Mouse (Mus musculus) heart, embryonic 16.5 days (tissue): ENCODE results near the gene Ppfibp1. TPM values are rescaled to one million over a fixed set of nuclear protein-coding genes. Genes with fewer than 3 reads are reported as not detected.

Source experiments
- ATAC-seq: fragments of 200-750 bp; cut with Nextera tagmentation; replicated peaks from 2 replicates; pipeline ENCODE4 v1.8.0; 2017; ENCODE audit warnings: moderate number of reproducible peaks; ENCODE audit not compliant: insufficient read depth, low FRiP score; ENCODE audit errors: extremely low read depth
- H3K27ac ChIP-seq: fragments of 300-500 bp; sonication (generic); 2 replicates; pipeline ENCODE4 v1.5.1; 2014; ENCODE audit warnings: mild to moderate bottlenecking, low read length, control low read depth, moderate library complexity
- H3K27me3 ChIP-seq: fragments of 300-500 bp; sonication (generic); 2 replicates; pipeline ENCODE4 v1.6.1; 2014; ENCODE audit warnings: low read length, mixed read lengths; ENCODE audit not compliant: control insufficient read depth, insufficient read depth
- H3K36me3 ChIP-seq: fragments of 300-500 bp; sonication (generic); 2 replicates; pipeline ENCODE4 v1.6.1; 2014; ENCODE audit not compliant: control insufficient read depth, insufficient read depth
- H3K4me1 ChIP-seq: fragments of 300-500 bp; sonication (generic); 2 replicates; pipeline ENCODE4 v1.6.1; 2014; ENCODE audit warnings: low read length, mixed read lengths; ENCODE audit not compliant: control insufficient read depth, insufficient read depth
- H3K4me2 ChIP-seq: fragments of 300-500 bp; sonication (generic); 2 replicates; pipeline ENCODE4 v1.6.1; 2014; ENCODE audit warnings: low read depth, mild to moderate bottlenecking, control low read depth, low read length
- H3K4me3 ChIP-seq: fragments of 300-500 bp; sonication (generic); 2 replicates; pipeline ENCODE4 v1.5.1; 2014; ENCODE audit warnings: mild to moderate bottlenecking, control low read depth, low read length
- H3K9ac ChIP-seq: fragments of 300-500 bp; sonication (generic); 2 replicates; pipeline ENCODE4 v1.6.1; 2014; ENCODE audit warnings: low read length, control low read depth
- H3K9me3 ChIP-seq: fragments of 300-500 bp; sonication (generic); replicated peaks from 2 replicates; pipeline ENCODE4 v1.6.1; 2016; ENCODE audit warnings: low read length; ENCODE audit not compliant: control insufficient read depth
- WGBS: fragments of 180-500 bp; shearing (Covaris S2); extraction: QIAGEN DNeasy Blood & Tissue Kit; methylation state at CpG from one replicate; pipeline ENCODE4 v1.1.7; 2014; 5-methylcytosine and 5-hydroxymethylcytosine counted together
- polyA plus RNA-seq: library from polyadenylated mRNA; unstranded; fragments of >200 nt; fragmentation: Nextera tagmentation; extraction: Ambion mirVana; gene quantifications from 2 replicates; pipeline ENCODE4 v1.2.1, GENCODE M21; 2015

The Ppfibp1 gene
- polyA plus RNA-seq, 1 experiment from 2014 or later: 49.8 TPM

DNA sequence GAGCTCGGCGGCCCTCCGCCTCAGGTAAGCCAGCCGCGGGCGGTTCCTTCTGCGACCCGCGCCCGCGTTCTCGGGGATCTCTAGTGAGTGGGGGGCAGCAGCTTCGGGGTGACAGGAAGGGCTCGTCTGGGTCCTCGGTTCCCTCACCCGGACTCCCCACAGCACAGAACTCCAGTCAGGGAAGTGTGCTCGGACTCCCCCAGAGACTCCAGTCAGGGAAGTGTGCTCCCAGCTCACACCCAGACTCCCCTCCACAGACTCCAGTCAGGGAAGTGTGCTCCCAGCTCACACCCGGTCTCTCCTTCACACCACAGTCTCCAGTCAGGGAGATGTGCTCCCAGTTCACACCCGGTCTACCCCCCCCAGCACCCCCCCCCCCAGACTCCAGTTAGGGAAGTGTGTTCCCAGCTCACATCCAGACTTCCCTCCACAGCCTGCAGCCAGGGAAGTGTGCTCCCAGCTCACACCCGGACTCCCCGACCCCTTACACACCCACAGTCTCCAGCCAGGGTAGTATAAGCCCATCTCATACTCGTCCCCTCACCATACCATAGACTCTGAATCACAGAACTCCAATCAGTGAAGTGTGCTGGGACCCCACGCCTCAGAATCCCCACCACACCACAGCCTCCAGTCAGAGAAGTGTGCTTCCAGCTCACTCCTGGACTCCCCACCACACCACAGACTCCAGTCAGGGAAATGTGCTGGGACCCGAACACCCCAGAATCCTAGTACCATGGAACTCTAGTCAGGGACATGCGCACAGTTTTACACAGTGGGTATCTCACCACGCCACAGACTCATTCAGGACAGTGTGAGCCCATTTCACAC is 588 bp downstream of the Ppfibp1 start:
- peaks cover 34% of the 10 kb centered on the region for H3K4me1 ChIP-seq
- H3K4me3 ChIP-seq: peak overlapping the region; percentile 92
- H3K27ac ChIP-seq: peak overlapping the region; percentile 91
- no peaks in the 10 kb centered on the region for H3K9me3 ChIP-seq
- 0 out of 2 replicates have a peak, but pooled peaks cover 4% of the 10 kb centered on the region for H3K36me3 ChIP-seq
- H3K4me2 ChIP-seq: peak overlapping the region; percentile 57
- ATAC-seq: peak; percentile 49
- H3K27me3 ChIP-seq: no peaks in the 10 kb centered on the region
- WGBS: 7% methylated on average over 26 of the region's 26 CpGs
- H3K9ac ChIP-seq: peak overlapping the region; percentile 99

DNA sequence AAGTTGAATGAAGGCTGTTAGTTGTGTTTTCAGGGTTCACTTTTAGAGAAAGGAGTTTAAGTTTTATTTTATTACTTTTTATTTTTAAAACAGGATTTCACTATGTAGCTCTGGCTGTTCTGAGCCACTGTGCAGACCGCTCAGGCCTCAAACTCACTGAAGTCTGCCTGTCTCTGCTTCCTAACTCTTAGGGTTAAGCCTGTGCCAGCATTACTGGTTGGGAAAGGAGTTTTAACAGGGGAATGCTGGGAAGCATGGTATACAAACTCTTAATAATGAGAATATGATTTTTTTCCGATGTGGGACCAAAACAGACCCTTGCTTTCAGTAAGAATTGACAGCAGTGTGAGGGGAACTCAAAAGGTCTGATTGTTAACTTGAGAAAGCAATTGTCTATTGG is 1.9 kb downstream of the Ppfibp1 start:
- H3K4me3 ChIP-seq: peak overlapping the region; percentile 25; the same call in 1 of the 2 replicates
- H3K9ac ChIP-seq: peak overlapping the region; percentile 12
- no peaks in the 10 kb centered on the region for H3K27me3 ChIP-seq
- H3K36me3 ChIP-seq: 0 out of 2 replicates have a peak, but pooled peaks cover 4% of the 10 kb centered on the region
- peaks cover 24% of the 10 kb centered on the region for H3K4me1 ChIP-seq
- peak overlapping the region; percentile 51 for H3K4me2 ChIP-seq
- H3K27ac ChIP-seq: peak overlapping the region; percentile 49
- no peaks in the 10 kb centered on the region for H3K9me3 ChIP-seq
- no peak for ATAC-seq
- WGBS: 64% methylated on average over 2 of the region's 2 CpGs

DNA sequence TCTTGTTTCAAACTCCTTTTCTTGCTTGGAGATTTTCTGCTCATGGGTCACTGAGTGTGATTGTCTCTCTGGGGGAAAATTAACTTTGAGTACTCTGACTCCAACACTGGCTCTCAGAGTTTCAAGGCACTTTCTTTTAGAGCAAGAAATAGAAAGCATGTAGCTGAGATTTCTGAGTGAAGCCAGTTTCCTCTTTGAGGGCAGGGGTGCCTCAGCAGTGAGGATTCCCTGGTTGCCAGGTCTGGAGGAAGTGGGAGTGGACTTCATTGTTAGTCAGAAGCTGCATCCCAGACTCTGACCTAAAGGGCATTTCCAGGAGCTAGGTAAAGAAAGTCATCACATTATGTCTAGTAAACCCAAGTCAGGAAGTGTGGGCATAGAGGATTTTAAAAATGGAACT is 2.3 kb downstream of the Ppfibp1 start:
- Histone ChIP-seq H3K36me3 (0 out of 2 replicates have a peak, but pooled peaks cover 4% of the 10 kb centered on the region), H3K27ac (peak overlapping the region; percentile 49), H3K9ac (peak overlapping the region; percentile 12), H3K4me2 (peak overlapping the region; percentile 51), H3K4me3 (peak overlapping the region; percentile 25), H3K4me1 (peaks cover 24% of the 10 kb centered on the region), H3K9me3 (no peaks in the 10 kb centered on the region), H3K27me3 (no peaks in the 10 kb centered on the region)
- ATAC-seq: no peak

DNA sequence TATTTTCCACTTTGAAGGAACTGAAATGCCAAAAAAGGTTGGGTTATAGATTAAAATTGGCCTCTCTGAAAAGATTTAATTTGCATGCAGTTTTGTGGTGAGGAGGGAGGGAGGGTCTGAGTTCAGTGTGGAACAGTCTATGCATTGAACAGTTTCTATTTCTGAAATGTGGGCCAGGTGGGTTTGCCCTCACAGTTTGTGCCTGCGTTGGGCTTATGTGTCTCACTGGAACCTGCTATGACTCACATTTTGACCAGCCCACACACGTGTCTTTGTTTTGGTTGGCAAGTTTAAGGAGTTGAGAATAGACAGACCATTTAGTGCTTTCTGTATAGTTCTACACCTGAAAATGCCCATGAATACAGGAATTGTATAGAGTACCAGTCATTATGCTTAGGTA is 5.6 kb downstream of the Ppfibp1 start:
- Histone ChIP-seq H3K4me3 (no peak overlapping the region), H3K4me1 (peaks cover 19% of the 10 kb centered on the region), H3K36me3 (0 out of 2 replicates have a peak, but pooled peaks cover 4% of the 10 kb centered on the region), H3K9ac (no peak overlapping the region), H3K4me2 (no peak overlapping the region), H3K9me3 (no peaks in the 10 kb centered on the region), H3K27me3 (no peaks in the 10 kb centered on the region), H3K27ac (no peak overlapping the region)
- ATAC-seq: no peak
- 43% methylated on average over 2 of the region's 2 CpGs for WGBS

DNA sequence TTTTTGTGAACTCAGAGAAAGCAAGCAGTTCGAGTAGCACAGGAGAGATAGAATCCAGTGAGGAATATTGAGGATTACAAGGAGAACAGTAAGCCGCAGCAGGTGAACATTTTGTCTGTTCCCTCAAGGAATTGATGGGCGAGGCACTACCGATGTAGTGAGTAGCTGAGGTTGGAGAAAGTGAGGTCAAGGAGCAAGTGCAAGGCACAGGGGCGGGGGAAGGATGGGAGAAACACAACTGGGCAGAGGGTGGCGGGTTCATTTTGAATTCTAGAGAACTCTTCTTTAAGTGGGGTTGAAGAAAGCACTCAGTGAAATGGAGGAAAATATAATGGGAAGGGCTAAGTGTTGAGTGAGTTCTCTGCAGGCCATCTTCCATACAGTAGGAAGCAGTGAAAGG is 10.4 kb downstream of the Ppfibp1 start:
- Histone ChIP-seq H3K36me3 (no peaks in the 10 kb centered on the region), H3K27me3 (no peaks in the 10 kb centered on the region), H3K27ac (no peak overlapping the region), H3K9ac (no peak overlapping the region), H3K4me3 (no peak overlapping the region), H3K4me2 (no peak overlapping the region), H3K4me1 (0 out of 2 replicates have a peak, but pooled peaks cover 7% of the 10 kb centered on the region), H3K9me3 (no peaks in the 10 kb centered on the region)
- WGBS: 84% methylated on average over 6 of the region's 6 CpGs
- ATAC-seq: no peak

DNA sequence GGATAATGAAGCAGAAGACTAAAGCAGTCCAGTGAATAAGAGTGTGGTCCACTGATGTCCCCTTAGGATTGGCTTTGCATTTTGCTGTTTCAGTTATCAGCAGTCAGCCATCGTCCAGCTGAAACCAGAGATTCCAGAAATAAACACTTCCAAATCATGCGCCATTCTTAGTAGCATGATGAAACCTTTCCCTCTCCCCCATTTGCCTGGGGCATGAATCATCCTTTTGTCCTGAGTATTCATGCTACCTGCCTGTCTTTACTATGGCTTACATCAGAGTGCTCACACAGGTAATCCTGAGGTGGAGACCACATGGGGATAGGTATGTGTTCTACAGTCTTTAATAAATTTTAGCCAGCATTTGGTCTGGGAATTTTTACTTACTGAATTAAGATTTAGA is 11.4 kb downstream of the Ppfibp1 start:
- Histone ChIP-seq H3K9ac (no peak overlapping the region), H3K27ac (no peak overlapping the region), H3K9me3 (no peaks in the 10 kb centered on the region), H3K4me3 (no peak overlapping the region), H3K4me1 (0 out of 2 replicates have a peak, but pooled peaks cover 7% of the 10 kb centered on the region), H3K4me2 (no peak overlapping the region), H3K36me3 (no peaks in the 10 kb centered on the region), H3K27me3 (no peaks in the 10 kb centered on the region)
- ATAC-seq: no peak
- WGBS: 39% methylated on average over 2 of the region's 2 CpGs

DNA sequence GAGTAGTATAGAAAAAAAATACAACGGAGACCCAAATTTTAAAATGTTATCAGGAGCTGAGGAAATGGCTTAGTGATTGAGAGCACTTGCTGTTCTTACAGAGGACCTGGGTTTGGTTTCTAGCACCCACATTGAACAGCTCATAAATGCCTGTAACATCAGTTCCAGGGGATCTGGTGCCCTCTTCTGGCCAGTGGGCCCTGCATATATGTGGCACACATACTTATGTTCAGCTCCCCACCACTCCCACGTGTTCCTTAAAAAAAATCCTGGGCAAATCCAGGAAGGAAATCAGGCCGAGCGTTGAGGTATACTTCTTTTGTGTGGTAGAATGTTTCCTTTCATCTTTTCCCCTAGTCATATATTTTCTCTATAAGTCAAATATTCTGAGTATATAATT is 13.6 kb downstream of the Ppfibp1 start:
- H3K4me1 ChIP-seq: peaks cover 19% of the 10 kb centered on the region

DNA sequence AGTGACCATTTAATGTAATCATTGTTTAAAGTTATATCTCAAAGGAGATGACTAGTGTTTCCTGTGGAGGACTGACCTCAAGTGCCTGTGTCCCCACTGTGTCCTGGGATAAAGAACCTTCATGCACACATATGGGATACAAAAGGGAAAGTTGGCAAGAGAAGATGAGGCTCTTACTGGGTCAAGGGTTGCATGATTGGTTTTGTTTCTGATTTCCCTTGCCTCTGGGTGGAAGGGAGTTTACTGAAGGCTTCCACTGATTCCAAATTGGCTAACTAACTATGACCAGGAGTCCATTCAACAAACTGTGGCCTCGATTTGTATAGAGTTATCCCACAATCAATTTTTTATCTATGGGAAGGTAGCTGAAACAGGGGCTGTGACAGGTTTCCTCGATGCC is 15.3 kb downstream of the Ppfibp1 start:
- WGBS: 73% methylated on average over 2 of the region's 2 CpGs
- peaks cover 29% of the 10 kb centered on the region for H3K4me1 ChIP-seq
- no peak overlapping the region for H3K4me2 ChIP-seq
- no peaks in the 10 kb centered on the region for H3K27me3 ChIP-seq
- H3K27ac ChIP-seq: no peak overlapping the region
- no peaks in the 10 kb centered on the region for H3K9me3 ChIP-seq
- no peaks in the 10 kb centered on the region for H3K36me3 ChIP-seq
- no peak overlapping the region for H3K4me3 ChIP-seq
- no peak overlapping the region for H3K9ac ChIP-seq
- no peak for ATAC-seq

More for the DNA sequence above, 13.6 kb downstream of the Ppfibp1 start:
- Histone ChIP-seq H3K9me3 (no peaks in the 10 kb centered on the region), H3K27ac (no peak overlapping the region), H3K4me3 (no peak overlapping the region), H3K9ac (no peak overlapping the region), H3K36me3 (no peaks in the 10 kb centered on the region), H3K4me2 (no peak overlapping the region), H3K27me3 (no peaks in the 10 kb centered on the region)
- WGBS: 88% methylated on average over 4 of the region's 4 CpGs
- ATAC-seq: no peak

DNA sequence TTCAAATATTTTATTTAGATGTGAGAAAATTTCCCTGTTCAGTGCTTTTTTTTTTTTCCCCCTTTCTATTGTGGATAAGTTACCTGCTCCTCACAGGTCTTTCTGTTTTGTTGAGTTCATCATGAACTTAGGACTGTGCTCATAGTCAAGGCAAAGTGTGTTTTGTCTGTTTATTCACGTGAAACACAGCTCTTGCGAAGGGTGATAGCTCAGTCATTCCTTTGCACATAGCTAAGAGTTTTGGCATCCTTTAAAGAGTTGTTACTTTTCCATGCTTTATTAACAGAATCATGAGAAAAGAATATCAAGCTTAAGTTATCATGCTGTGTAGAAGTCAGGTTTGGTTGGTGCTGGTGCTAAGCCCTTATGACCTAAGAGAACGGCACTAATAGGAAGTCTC is 16.4 kb downstream of the Ppfibp1 start:
- Histone ChIP-seq H3K36me3 (no peaks in the 10 kb centered on the region), H3K27me3 (no peaks in the 10 kb centered on the region), H3K9me3 (no peaks in the 10 kb centered on the region), H3K4me3 (no peak overlapping the region), H3K4me1 (peaks cover 29% of the 10 kb centered on the region), H3K27ac (no peak overlapping the region), H3K9ac (no peak overlapping the region), H3K4me2 (no peak overlapping the region)
- 59% methylated on average over 3 of the region's 3 CpGs for WGBS
- ATAC-seq: no peak
